Mouse (Mus musculus): ENCODE measurements around the gene Slpi.

- TF ChIP-seq POLR2A (IDR thresholded peaks at IDR 0.05; ENCODE audit: control insufficient read depth, low read depth, low read length) (no peak), CTCF (IDR thresholded peaks at IDR 0.05; ENCODE audit: control insufficient read depth, insufficient read depth, insufficient replicate concordance, low read depth, low read length) (no peak)
Observed at GRCm38 (mm10) chr2:164382971-164383370, 5.9 kb downstream of the Slpi start.

Measured in testis, adult 2 months (tissue).